Mouse (Mus musculus) limb, embryonic 14.5 days (tissue): Measurements from ENCODE around the gene Cct4. TPM values are rescaled to one million over a fixed set of nuclear protein-coding genes. Genes with fewer than 3 reads are reported as not detected.

Experiments used
- ATAC-seq: fragments of 200-750 bp; cut with Nextera tagmentation; 2 replicates; pipeline ENCODE4 v1.8.0; 2017; ENCODE audit warnings: low read depth, moderate number of reproducible peaks, moderate TSS enrichment; ENCODE audit not compliant: low FRiP score
- DNase-seq: peaks from one replicate; pipeline ENCODE4 v3.0.0-alpha.2; 2015; ENCODE audit warnings: low spot score
- H3K27ac ChIP-seq: fragments of 300-500 bp; sonication (generic); replicated peaks from 2 replicates; pipeline ENCODE4 v1.5.1; 2014; ENCODE audit warnings: low read depth, mild to moderate bottlenecking, low read length, moderate library complexity, mixed read lengths
- H3K27me3 ChIP-seq: fragments of 300-500 bp; sonication (generic); 2 replicates; pipeline ENCODE4 v1.6.1; 2014; ENCODE audit warnings: low read length, mixed read lengths; ENCODE audit not compliant: control insufficient read depth, insufficient read depth
- H3K36me3 ChIP-seq: fragments of 300-500 bp; sonication (generic); 2 replicates; pipeline ENCODE4 v1.6.1; 2014; ENCODE audit warnings: mild to moderate bottlenecking, low read length, moderate library complexity, mixed read lengths; ENCODE audit not compliant: control insufficient read depth, insufficient read depth
- H3K4me1 ChIP-seq: fragments of 300-500 bp; sonication (generic); 2 replicates; pipeline ENCODE4 v1.6.1; 2014; ENCODE audit warnings: antibody characterized with exemption, low read length, mixed read lengths; ENCODE audit not compliant: control insufficient read depth, insufficient read depth
- H3K4me2 ChIP-seq: fragments of 300-500 bp; sonication (generic); replicated peaks from 2 replicates; pipeline ENCODE4 v1.6.1; 2014; ENCODE audit warnings: low read depth, mild to moderate bottlenecking, low read length, moderate library complexity; ENCODE audit not compliant: severe bottlenecking
- H3K4me3 ChIP-seq: fragments of 300-500 bp; sonication (generic); replicated peaks from 2 replicates; pipeline ENCODE4 v1.5.1; 2014; ENCODE audit warnings: low read length
- H3K9ac ChIP-seq: fragments of 300-500 bp; sonication (generic); 2 replicates; pipeline ENCODE4 v1.6.1; 2014; ENCODE audit warnings: mild to moderate bottlenecking, low read depth, low read length, moderate library complexity; ENCODE audit not compliant: severe bottlenecking
- H3K9me3 ChIP-seq: fragments of 300-500 bp; sonication (generic); 2 replicates; pipeline ENCODE4 v1.6.1; 2016; ENCODE audit warnings: low read length; ENCODE audit not compliant: control insufficient read depth
- POLR2A ChIP-seq: fragments of 200-500 bp; IDR thresholded peaks from 2 replicates; pipeline ENCODE4 v1.8.0; 2012; ENCODE audit warnings: inconsistent platforms, mild to moderate bottlenecking, moderate library complexity, borderline replicate concordance; ENCODE audit not compliant: insufficient read depth, insufficient read length; ENCODE audit errors: extremely low read depth
- WGBS: fragments of 180-500 bp; shearing (Covaris S2); extraction: QIAGEN DNeasy Blood & Tissue Kit; methylation state at CpG from one replicate; pipeline ENCODE4 v1.1.7; 2014; 5-methylcytosine and 5-hydroxymethylcytosine counted together
- polyA plus RNA-seq, 2 experiments: library from polyadenylated mRNA; depleted of rRNA in 1 of 2; stranded (reverse) in 1 of 2; unstranded in 1 of 2; fragments of >200 nt; fragmentation: Nextera tagmentation in 1 of 2; extraction: Ambion mirVana in 1 of 2; gene quantifications; 2 replicates each; pipeline versions ENCODE4 v1.2.1 to v1.2.3; 2012 to 2014

The Cct4 gene
- polyA plus RNA-seq (2012; rRNA removed) (114 and 153 TPM in 2 replicates), polyA plus RNA-seq (2014; fragmentation: Nextera tagmentation; extraction: Ambion mirVana) (267 and 270 TPM in 2 replicates)

DNA sequence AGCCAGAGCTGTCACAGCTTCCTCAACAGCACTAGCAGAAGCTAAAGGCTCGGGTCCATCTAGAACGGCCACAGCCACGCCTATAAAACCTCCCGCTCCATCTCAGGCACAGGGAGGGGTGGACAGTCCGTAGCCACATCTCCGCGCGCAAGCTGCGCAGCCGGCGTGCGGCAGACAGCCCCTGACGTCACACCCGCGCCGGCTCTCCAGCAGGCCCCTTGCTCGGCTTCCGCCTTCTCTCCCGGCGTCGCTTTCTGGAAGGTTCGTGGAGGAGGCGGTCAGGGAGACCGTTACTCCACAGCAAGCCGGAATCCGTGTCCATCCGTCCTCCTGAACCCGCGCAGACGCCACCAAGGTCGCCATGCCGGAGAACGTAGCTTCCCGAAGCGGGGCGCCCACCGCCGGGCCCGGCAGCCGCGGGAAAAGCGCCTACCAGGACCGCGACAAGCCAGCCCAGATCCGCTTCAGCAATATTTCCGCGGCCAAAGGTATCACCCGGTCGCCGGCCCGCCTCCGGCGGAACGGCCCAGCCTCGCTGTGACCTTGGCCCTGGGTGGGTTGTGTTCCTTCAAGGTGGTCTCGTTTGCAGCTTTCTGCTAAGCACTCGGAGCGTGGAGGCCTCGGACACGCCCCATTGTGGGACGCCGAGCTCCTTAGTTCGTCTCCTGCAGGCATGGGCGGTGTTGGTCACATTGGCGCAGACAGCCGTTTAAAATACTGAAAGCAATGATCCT, at the start of gene Cct4:
Gene Cct4, plus strand, starts transcription at position 127 of the 734 bp plus-strand sequence.
- Histone ChIP-seq H3K4me2 (peak within 1 kb of the TSS; percentile 92), H3K27ac (peak within 1 kb of the TSS; percentile 94), H3K9me3 (no peaks in the 10 kb centered on the region), H3K27me3 (no peaks in the 10 kb centered on the region), H3K4me1 (peaks cover 10% of the 10 kb centered on the region; the same call in 1 of the 2 replicates), H3K36me3 (peaks cover 20% of the 10 kb centered on the region), H3K4me3 (peak within 1 kb of the TSS; percentile 67), H3K9ac (peak within 1 kb of the TSS; percentile 90)
- TF ChIP-seq POLR2A: peak; percentile 72; the same call in 1 of the 2 replicates
- peak; percentile 97 for ATAC-seq
- under 1% methylated on average over 66 of the region's 66 CpGs for WGBS
- DNase-seq: peak; percentile 92

DNA sequence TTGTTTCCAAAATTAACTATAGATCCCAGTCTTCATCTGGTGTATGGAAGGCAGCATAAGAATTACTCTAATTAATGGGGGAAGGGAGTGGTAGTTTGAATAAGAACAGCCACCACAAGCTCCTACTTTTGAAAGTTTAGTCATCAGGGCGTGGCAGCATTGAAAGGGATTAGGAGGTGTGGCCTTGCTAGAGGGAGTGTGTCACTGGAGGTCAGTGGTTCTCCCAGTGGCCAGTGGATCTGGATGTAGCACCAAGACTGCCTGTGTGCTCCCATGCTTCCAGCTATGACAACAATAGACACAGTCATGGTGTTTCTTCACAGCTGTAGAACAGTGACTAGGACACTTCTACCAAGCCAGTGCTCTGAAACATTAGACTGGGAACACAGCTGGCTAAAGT, 41.2 kb upstream of the Cct4 start:
- Histone ChIP-seq H3K4me2 (no peak overlapping the region), H3K9ac (no peak overlapping the region), H3K36me3 (0 out of 2 replicates have a peak, but pooled peaks cover 3% of the 10 kb centered on the region), H3K27ac (no peak overlapping the region), H3K9me3 (no peaks in the 10 kb centered on the region), H3K27me3 (no peaks in the 10 kb centered on the region), H3K4me3 (no peak overlapping the region), H3K4me1 (no peaks in the 10 kb centered on the region)
- TF ChIP-seq POLR2A: no peak
- ATAC-seq: no peak
- no peak for DNase-seq
- 100% methylated on average over 1 of the region's 1 CpGs for WGBS

- TF ChIP-seq POLR2A: no peak
- H3K4me2 ChIP-seq: no peak overlapping the region
- no peaks in the 10 kb centered on the region for H3K9me3 ChIP-seq
- ATAC-seq (no peak), DNase-seq (no peak)
- no peak overlapping the region for H3K27ac ChIP-seq
- no peak overlapping the region for H3K9ac ChIP-seq
- no peaks in the 10 kb centered on the region for H3K27me3 ChIP-seq
- 93% methylated on average over 6 of the region's 6 CpGs for WGBS
- H3K4me1 ChIP-seq: no peaks in the 10 kb centered on the region
- H3K36me3 ChIP-seq: 0 out of 2 replicates have a peak, but pooled peaks cover 3% of the 10 kb centered on the region
- no peak overlapping the region for H3K4me3 ChIP-seq
Measured at GRCm38 (mm10) chr11:22950131-22950530, 40.2 kb upstream of the Cct4 start.

DNA sequence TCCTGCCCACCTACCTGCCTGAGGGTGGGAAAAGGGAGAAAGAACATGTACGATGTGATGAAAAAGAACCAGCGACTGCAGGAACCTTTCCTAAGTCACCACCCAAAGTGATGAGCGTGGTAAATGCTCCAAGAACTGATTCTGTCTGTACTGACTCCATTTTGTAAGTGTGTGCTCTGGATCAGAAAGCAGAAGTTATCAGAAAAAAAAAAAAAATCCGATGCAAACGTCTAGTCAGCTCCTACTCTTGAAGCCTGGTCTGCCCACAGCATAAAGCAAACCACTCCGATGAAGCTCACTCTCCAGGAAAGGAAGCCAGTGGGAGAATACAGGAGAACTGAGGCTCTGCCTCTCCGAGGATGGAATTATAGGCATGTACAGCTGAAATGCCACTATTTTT, 37.7 kb upstream of the Cct4 start:
- TF ChIP-seq POLR2A: no peak
- Histone ChIP-seq H3K9me3 (no peaks in the 10 kb centered on the region), H3K27ac (no peak overlapping the region), H3K4me2 (no peak overlapping the region), H3K36me3 (peaks cover 10% of the 10 kb centered on the region; the same call in 1 of the 2 replicates), H3K4me3 (no peak overlapping the region), H3K9ac (no peak overlapping the region), H3K27me3 (no peaks in the 10 kb centered on the region), H3K4me1 (no peaks in the 10 kb centered on the region)
- DNase-seq: no peak
- WGBS: 90% methylated on average over 7 of the region's 7 CpGs
- no peak for ATAC-seq

GRCm38 (mm10) chr11:22956346-22956745, 34.0 kb upstream of the Cct4 start:
- no peak for DNase-seq
- Histone ChIP-seq H3K4me2 (no peak overlapping the region), H3K27ac (no peak overlapping the region), H3K4me3 (no peak overlapping the region), H3K27me3 (no peaks in the 10 kb centered on the region), H3K9me3 (no peaks in the 10 kb centered on the region), H3K9ac (no peak overlapping the region), H3K4me1 (no peaks in the 10 kb centered on the region), H3K36me3 (peaks cover 10% of the 10 kb centered on the region; the same call in 1 of the 2 replicates)
- 96% methylated on average over 6 of the region's 6 CpGs for WGBS
- TF ChIP-seq POLR2A: no peak
- ATAC-seq: no peak
